Mouse (Mus musculus) macrophage (primary cell): Measurements from ENCODE around the gene Lhx2. TPM values are rescaled to one million over a fixed set of nuclear protein-coding genes. Genes with fewer than 3 reads are reported as not detected.

Experiments
- H3K27ac ChIP-seq: fragments of 350-480 bp; formaldehyde crosslinking; 2 replicates; pipeline ENCODE4 v1.9.0; 2021
- H3K36me3 ChIP-seq: fragments of 350-480 bp; formaldehyde crosslinking; 2 replicates; pipeline ENCODE4 v1.9.0; 2021; ENCODE audit errors: inconsistent target
- H3K4me3 ChIP-seq: fragments of 350-480 bp; formaldehyde crosslinking; 2 replicates; pipeline ENCODE4 v1.9.0; 2021; ENCODE audit errors: inconsistent target
- H3K79me2 ChIP-seq: fragments of 350-480 bp; formaldehyde crosslinking; 2 replicates; pipeline ENCODE4 v1.9.0; 2021; ENCODE audit errors: inconsistent target
- WGBS: methylation state at CpG from one replicate; pipeline ENCODE4 v1.1.7; 2026; ENCODE audit warnings: inconsistent platforms; ENCODE audit not compliant: missing documents; 5-methylcytosine and 5-hydroxymethylcytosine counted together
- polyA plus RNA-seq: library from polyadenylated mRNA; stranded (reverse); fragments of 250-400 nt; gene quantifications from 3 replicates; pipeline ENCODE4 v1.2.4, GENCODE M21; 2018; ENCODE audit warnings: inconsistent platforms

The Lhx2 gene
- polyA plus RNA-seq, 1 experiment from 2014 or later, result 0.04 TPM

- WGBS, result 24% methylated on average over 5 of the region's 5 CpGs
- Histone ChIP-seq H3K36me3 (no peaks in the 10 kb centered on the region), H3K27ac (no peak overlapping the region), H3K4me3 (no peak overlapping the region), H3K79me2 (no peaks in the 10 kb centered on the region)
These were observed 641 bp upstream of the Lhx2 start for GRCm38 (mm10) chr2:38338348-38338932.

- H3K27ac ChIP-seq, result no peak overlapping the region
- no peaks in the 10 kb centered on the region for H3K79me2 ChIP-seq
- no peak overlapping the region for H3K4me3 ChIP-seq
- WGBS, result 7% methylated on average over 9 of the region's 9 CpGs
- H3K36me3 ChIP-seq, result no peaks in the 10 kb centered on the region
These were observed 987 bp downstream of the Lhx2 start for GRCm38 (mm10) chr2:38339910-38340625.

DNA sequence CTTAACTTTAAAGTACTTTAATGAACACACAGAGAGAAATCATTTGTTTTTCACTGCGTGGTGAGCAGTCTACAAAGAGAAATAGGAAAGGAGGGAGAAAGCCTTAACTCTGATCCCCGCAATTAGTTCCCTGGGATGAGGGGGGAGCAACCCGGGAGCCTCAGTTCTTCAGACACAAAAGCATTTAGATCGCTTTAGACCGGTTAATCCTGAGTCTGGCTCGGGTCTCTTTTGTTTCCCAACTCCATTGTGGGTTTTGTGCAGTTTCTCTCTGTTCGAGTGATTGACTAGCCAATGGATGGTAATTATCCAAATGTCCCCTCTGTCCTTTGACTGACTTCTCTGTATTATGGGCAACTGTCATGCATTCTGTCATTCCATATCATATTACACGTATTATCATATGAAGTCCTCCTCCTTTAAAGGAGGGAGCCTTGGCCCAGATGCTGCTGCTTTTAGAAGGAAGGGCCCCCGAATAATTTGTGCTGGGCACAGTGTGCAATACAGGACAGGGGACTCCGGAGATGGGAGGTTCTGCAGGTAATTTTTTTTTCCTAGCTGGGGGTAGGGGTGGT is 1.6 kb downstream of the Lhx2 start:
- no peak overlapping the region for H3K27ac ChIP-seq
- 5% methylated on average over 10 of the region's 10 CpGs for WGBS
- H3K4me3 ChIP-seq, result no peak overlapping the region
- no peaks in the 10 kb centered on the region for H3K36me3 ChIP-seq
- no peaks in the 10 kb centered on the region for H3K79me2 ChIP-seq

GRCm38 (mm10) chr2:38343573-38343972 is 4.5 kb downstream of the Lhx2 start:
- H3K27ac ChIP-seq, result no peak overlapping the region
- no peaks in the 10 kb centered on the region for H3K36me3 ChIP-seq
- 38% methylated on average over 1 of the region's 1 CpGs for WGBS
- no peaks in the 10 kb centered on the region for H3K79me2 ChIP-seq
- H3K4me3 ChIP-seq, result no peak overlapping the region

- Histone ChIP-seq H3K79me2 (no peaks in the 10 kb centered on the region), H3K27ac (no peak overlapping the region), H3K36me3 (no peaks in the 10 kb centered on the region)
These were observed 5.6 kb downstream of the Lhx2 start for GRCm38 (mm10) chr2:38344727-38345126.

GRCm38 (mm10) chr2:38346417-38346816 is 7.3 kb downstream of the Lhx2 start:
- no peak overlapping the region for H3K4me3 ChIP-seq
- no peak overlapping the region for H3K27ac ChIP-seq
- no peaks in the 10 kb centered on the region for H3K79me2 ChIP-seq
- WGBS, result 6% methylated on average over 6 of the region's 6 CpGs
- no peaks in the 10 kb centered on the region for H3K36me3 ChIP-seq

More at GRCm38 (mm10) chr2:38344727-38345126, 5.6 kb downstream of the Lhx2 start:
- no peak overlapping the region for H3K4me3 ChIP-seq

GRCm38 (mm10) chr2:38346881-38347764 is 8.0 kb downstream of the Lhx2 start:
- Histone ChIP-seq H3K27ac (no peak overlapping the region), H3K79me2 (no peaks in the 10 kb centered on the region), H3K36me3 (no peaks in the 10 kb centered on the region), H3K4me3 (no peak overlapping the region)
- 11% methylated on average over 15 of the region's 15 CpGs for WGBS

GRCm38 (mm10) chr2:38347811-38348551 is 8.9 kb downstream of the Lhx2 start:
- WGBS, result 4% methylated on average over 53 of the region's 54 CpGs
- H3K79me2 ChIP-seq, result no peaks in the 10 kb centered on the region
- no peaks in the 10 kb centered on the region for H3K36me3 ChIP-seq
- H3K27ac ChIP-seq, result no peak overlapping the region
- no peak overlapping the region for H3K4me3 ChIP-seq

DNA sequence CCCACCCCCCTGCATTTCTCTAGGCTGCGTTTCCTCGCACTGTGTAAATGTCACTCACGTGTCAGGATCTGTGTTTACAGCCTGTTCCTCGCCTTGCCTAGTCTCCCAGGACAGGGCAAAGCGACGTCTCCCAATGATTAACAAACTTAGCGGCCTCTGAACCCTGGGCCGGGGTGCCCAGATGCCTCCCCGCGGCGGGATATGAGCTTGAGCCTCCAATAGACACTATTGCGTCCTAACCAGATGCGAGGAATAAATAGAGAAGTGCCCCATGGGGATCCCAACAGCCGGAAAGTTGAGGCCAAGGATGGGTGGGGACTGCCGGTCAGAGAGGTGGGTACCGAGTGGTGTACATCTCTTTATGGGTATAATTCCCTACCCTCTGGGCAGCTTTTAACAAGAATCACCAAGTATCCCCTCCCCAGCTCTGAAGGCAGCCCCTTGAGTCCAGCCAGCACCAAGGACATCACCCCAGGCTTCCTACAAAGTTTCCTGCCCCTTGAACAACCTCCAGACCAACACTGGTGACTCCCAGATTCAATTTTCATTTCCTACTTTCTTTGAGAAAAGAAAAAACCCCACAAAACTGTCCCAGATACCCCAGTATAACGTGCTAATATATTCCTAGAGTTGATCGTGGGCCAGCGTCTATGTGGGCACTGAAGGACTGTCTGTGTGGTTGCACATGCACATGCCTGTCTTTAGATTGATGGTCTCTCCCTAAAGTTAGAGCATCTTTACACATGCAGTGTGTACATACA is 9.8 kb downstream of the Lhx2 start:
- no peak overlapping the region for H3K27ac ChIP-seq
- no peak overlapping the region for H3K4me3 ChIP-seq
- 8% methylated on average over 18 of the region's 19 CpGs for WGBS

DNA sequence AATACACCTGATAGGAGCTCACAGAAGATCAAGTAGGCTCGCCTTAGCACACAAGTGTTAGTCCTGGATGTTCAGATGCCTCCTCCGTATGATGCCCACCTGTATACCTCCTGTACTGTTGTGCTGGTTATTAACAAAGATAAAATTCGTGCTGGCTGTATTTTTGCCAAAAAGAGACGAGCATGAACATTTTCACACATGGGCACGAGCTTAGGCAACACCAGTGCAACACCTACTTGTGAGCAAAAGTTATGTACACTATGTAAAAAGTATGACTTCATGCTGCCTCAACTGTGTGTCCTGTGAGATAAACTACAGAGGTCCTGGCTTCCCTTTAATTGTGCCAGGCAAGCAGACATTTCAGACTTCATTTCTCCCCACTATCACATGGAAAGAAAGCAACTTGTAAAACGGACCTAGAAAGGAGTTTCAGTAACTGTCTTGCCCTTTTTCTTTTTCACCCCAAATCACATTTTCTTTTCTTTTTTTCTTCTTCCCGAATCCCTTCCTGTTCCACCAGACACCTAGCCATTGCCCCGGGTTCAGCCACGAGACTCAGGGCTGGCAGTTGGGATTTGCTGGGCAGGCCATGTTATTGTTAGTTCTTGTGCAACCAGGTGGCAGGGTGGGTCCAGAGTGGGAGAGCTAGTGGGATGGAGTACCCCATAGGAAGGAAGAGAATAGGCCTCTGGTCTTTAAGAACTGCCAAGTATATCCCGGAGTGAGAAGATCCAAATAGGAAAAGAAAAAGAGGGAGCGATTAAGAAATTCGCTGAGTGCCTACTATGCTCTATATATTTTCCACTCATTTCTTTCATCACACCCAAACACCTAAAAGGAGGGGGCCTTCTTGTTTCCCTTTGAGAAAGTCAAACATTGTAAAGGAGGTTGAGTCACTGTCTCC is 10.6 kb downstream of the Lhx2 start:
- no peaks in the 10 kb centered on the region for H3K79me2 ChIP-seq
- WGBS, result 21% methylated on average over 12 of the region's 12 CpGs
- H3K4me3 ChIP-seq, result no peak overlapping the region

More for the DNA sequence above, 9.8 kb downstream of the Lhx2 start:
- Histone ChIP-seq H3K36me3 (no peaks in the 10 kb centered on the region), H3K79me2 (no peaks in the 10 kb centered on the region)

DNA sequence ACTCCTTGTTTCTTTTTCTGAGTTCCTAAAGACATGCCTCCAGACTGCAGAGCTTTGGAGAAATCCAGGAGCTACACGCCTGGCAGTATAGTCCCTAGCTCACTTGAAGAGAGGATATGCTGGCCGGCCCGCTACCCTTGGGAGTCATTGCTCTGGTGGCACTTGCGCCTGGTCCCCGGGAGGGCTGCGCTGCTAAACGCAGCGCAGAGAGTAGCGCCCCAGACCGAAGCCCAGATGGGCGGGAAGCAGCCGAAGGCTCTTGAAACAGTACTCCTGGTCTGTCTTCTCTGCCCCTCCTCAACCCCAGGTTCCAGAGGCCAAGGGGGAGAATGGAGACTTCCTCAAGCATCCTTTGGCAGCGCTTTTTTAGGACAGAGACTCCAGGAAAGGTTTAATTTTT is 11.3 kb downstream of the Lhx2 start:
- no peaks in the 10 kb centered on the region for H3K36me3 ChIP-seq
- WGBS, result 3% methylated on average over 13 of the region's 13 CpGs
- H3K79me2 ChIP-seq, result no peaks in the 10 kb centered on the region
- H3K27ac ChIP-seq, result no peak overlapping the region
- no peak overlapping the region for H3K4me3 ChIP-seq

More for the DNA sequence above, 10.6 kb downstream of the Lhx2 start:
- Histone ChIP-seq H3K27ac (no peak overlapping the region), H3K36me3 (no peaks in the 10 kb centered on the region)

GRCm38 (mm10) chr2:38350796-38351195 is 11.7 kb downstream of the Lhx2 start:
- no peaks in the 10 kb centered on the region for H3K36me3 ChIP-seq
- under 1% methylated on average over 23 of the region's 37 CpGs for WGBS
- H3K27ac ChIP-seq, result no peak overlapping the region
- no peak overlapping the region for H3K4me3 ChIP-seq
- H3K79me2 ChIP-seq, result no peaks in the 10 kb centered on the region
